Mouse (Mus musculus) spleen, postnatal 10 days (tissue): Measurements from ENCODE around the gene Ptprf.

Experiments
- DNase-seq, 2 experiments: peaks; one replicate each; pipeline ENCODE4 v3.0.0; 2021 to 2022; ENCODE audit warnings: low spot score in 2 of 2

The Ptprf gene

DNA sequence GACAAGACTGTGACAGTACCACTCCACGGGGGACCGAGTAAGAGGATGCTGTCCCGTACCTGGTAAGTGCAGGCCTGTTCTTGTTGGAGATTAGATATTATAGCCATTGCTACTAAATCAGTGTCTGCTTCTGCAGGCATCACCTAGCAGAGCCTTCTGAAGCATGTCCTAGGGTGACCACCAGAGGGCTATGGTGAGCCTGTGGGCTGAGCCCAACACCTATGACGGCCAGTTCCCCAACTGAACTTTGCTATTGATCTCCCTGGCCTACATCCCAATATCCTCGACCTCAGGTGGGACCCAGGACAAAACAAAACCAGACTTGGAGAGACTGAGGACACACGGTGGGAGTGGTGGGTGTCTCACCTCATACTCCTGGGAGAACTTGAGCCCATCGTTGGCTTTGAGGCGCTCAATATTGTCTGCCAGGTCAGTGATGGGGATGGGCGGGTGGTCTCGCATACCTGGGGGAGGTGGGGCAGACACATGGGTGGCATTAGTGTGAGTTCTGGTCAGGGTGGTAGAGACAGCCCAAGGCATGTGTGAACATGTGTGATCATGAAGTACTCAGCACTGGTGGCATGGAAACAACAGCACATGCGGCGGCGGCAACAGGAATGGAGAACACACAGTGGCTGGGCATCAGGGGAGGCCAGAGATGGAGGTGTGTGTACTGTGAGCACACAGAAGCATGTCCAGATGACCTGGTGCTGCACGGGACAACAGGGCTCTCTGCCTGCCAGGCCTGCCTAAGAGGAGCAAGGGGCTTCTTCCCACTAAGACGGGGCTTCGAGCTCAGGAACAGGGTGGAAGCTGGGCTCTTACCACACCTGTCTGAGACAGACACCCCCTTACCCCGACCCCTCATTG is 74.2 kb downstream of the Ptprf start:
- DNase-seq: peak; percentile 38 to 71

DNA sequence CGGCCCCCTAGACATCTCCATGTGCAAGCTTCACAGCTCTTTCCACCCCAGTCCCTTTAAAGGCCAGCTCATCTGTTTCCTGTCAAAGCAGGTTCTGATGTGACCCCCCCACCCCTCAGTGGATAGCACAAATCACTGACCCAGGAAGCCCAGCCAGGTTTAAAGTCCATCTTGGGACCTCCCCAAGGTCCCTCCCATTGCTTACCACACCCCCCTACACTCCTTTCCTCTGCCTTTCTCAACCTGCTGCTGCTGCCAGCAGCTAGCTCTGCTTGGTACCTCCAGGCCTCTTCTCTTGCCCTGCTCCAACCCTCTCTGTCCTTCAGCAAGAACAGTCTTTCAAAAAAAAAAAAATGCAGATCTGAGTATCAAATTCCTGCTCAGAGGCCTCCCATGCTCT is 76.3 kb downstream of the Ptprf start:
- no peak for DNase-seq

DNA sequence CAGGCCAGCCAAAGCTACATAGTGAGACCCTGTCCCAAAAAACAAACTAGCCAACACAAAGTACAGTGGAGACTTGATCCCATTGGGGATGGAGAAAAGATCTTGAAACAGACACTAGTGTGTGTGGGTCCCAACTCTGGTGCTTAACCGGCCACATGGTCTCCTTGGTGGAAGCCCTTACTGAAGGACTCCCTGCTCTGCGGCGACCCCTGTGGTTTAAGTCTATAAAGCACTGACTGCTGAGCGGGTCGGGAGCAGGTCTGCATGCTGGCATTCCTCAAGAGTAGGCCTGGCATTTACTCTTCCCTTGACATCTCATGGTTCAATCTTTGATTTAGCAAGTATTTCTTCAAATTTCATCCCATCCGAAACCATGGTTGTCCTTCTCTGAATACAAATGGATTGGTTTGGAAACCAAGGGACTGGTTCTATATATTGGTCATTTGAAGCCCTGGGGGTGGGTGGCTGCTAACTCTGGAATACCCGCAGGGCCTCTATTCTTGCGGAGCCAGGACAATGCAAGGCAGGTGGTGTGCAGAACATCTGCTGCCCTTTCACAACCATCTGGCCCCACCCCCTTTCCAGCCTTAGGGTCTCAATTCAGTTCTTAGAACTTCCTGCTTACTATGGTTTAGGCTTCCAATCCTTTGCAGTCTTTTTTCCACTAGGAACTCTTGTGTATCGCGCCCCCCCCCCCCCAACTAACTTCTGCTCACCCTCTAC is 84.1 kb downstream of the Ptprf start:
- DNase-seq: no peak

DNA sequence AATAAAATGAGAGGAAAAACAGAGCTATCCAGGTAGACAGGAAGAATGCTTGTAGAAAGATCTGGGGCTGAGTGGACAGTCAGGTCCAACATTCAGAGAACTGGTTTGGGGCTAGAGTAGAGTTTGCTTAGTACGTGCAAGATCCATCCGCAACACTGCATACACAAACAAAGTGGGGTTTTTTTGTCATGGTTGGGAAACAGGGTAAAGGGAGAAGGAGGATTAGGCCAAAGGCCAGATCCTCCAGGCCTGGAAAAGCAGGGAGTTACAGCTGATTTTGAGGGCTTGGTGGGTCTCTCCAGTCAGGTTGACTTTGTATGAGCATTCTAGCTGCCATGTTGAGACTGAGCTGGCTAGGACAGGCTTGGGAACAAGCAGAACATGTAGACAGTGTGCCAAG is 85.3 kb downstream of the Ptprf start:
- DNase-seq: no peak

DNA sequence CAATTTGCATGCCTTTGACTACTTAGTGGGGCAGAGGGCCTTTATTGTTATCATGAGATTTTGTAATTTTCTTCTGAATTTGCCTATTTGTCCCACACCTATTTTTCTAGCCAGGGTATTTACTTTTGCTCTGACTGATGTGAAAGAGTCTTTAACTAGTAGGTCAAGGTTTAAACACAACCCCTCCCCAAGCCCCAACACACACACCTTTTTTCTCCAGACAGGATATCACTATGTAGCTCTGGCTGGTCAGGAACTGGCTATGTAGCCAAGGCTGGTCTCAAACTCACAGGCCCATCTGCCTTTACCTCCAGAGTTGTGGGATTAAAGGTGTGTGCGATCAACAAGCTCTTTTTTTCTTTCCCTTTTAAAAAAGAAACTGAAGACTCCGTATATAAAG is 92.1 kb downstream of the Ptprf start:
- no peak for DNase-seq

DNA sequence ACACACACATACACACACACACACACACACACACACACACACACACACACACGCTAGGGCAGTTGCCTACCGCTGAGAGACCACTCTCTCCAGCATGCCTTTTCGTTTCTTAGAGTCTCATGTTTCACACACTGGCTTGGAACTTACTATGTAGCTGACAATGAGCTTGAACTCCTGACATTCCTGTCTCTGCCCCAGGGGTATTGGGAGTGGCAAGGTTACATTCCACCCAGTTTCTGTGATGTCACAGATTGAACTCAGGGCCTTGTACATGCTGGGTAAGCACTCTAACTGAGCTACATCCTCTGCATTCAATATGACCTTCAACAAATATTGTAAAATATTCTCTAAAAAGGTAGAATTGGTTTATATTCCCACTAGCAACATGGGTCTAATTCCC is 92.6 kb downstream of the Ptprf start:
- DNase-seq: no peak

DNA sequence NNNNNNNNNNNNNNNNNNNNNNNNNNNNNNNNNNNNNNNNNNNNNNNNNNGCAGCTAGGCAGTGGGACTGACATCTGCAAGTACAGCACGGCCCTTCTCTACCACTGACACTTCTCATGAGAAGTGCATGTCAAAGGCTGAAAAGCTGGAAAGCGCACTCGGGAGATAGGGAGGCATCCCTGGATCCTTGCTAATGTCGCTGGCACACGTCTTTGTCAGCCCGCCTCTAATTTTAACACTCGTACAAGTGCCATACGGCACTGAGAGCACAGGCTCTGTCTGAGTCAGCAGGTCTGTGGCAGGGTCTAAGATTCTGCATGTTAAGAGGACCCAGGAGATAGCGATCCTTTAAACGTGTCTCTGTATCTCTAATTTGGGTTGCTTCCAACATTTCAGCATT is 95.0 kb downstream of the Ptprf start:
- no peak for DNase-seq

DNA sequence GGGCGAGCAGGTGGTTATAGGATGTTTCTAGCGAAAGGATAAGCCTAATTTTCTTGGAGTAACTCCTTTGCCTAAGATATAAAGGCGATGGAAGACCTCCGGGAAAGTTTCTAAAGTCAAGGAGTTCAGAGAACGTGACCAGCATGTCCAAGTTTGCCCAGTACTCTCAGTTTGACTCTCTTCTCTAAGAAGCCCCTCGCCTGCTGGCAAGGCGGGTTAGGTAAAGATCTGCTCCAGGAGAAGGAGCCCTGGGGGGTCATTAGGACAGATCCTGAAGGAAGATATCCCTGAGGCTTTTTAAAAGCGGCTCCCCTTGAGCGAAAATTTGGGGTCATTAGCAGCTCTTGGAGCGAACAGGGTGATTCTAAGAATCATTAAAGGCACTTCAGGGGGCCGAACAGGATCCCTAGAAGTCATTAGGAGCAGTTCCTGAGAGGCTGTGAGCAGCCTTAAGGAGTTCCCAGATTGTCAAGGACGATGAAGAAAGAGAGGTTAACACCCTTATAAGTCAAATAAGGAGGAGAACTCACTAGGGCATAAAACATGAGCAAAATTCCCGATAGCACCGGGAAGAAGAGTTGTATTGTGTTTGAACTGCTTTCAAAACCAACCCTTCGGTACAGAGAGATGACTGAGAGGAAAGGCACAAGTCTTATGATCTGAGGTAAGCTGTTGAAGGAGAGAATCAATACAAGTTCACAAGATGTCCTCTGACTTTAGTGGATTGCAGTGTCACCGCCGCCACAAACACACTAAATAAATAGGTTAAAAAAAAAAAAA is 110.7 kb downstream of the Ptprf start:
- no peak for DNase-seq

DNA sequence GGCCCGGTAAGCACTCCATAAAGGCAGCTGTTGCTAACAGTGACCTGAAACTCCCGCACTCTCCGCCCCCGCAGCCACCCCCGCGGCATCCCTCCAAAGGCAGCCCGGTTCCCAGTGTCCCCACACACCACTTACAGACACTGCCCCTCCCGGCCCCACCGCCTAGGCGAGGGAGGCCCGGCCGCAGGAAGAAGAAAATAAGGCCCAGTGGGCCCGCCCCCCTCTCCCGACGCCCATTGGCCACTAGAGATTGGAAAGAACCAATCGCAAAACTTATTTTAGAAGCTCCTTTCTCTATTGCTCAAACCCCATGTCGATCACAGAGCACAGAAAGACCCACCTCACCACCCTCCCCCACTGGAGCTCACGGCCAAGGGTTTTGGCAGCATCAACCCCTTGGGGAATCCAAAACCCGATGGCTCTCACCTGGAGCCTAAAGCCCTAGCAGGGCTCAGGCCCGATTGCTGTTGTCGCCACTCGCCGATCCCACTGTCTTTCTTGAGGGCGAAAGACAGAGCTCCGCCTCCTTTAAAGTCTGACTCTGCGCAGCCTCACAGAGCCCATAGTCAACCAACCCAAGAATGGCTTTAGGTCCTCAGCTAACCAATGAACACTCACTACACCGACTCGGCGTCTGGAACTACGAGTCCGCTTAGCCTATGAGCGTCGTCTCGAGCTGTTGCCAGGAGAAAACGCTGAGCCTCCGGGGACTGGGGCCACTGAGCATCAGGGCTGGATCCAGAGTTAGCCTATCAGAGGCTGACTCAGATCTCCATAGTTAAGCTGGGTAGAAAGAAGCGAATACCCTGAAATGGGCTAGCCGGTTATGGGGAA is 111.5 kb downstream of the Ptprf start, which contains the start of gene Kdm4a:
Gene Kdm4a (minus strand): TSS at position 577 of the 834 bp plus-strand sequence.
- peak; percentile 93 to 94 for DNase-seq

DNA sequence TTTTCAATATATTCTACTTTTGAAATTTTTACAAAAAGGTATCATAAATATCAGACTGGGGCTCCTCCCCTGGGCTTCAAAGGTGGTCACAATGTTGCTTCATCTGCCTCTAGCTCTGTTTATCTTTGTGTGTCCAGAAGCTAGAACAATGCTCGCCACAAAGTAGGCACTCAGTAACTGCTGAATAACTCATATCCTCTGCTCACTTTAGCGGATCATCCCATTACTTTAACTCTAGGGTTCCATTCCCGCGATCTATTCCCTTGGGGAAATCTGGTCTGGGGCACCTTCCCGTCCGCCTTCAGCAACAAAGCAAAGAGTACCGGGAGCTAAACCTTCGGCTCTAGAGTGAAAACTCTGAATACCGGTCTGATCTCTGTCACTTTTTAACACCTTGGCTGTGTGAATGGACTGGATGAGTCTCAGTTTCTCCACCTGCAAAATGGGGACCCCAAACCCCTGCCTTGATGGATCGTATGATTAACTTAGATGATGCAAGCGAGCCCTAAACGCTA is 112.2 kb downstream of the Ptprf start:
- no peak for DNase-seq

DNA sequence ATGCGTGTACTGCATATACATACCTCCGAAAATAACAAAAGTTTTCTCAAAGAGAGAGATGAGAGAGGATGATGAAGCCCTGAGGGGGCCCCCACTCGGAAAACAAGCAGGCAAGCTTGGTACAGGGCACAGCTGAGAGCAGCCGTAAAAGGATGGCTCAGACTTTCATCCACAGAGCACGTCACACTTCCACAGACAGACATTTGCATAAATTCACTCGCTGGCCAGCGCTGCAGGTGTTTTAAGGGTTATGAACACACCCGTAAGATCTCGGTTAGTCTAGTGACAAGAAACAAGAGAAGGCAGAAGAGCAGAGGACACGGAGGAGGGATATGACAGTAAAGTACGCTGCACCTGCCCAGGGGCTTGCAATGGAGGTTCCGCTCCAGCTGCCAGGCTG is 118.7 kb downstream of the Ptprf start:
- DNase-seq: no peak

DNA sequence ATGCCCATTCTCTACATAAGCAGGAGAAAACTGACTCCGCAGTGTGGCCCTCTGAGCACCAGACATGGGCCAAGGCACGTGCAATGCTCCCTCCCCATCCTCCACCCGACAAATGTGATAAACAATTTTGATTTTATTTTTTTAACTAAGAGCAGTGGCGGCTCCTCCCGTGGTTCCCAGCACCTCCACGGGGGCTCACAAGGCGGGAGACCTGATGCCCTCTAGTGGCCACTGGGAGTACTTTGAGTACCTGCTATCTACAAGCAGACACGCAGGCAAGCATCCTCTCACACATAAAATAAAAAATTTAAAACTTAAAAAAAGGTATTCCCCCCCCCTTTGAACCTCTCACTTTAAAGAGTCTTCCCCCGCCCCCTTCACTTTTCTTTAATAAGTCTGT is 120.2 kb downstream of the Ptprf start:
- peak in 1 of 2 experiments; percentile 52 for DNase-seq

DNA sequence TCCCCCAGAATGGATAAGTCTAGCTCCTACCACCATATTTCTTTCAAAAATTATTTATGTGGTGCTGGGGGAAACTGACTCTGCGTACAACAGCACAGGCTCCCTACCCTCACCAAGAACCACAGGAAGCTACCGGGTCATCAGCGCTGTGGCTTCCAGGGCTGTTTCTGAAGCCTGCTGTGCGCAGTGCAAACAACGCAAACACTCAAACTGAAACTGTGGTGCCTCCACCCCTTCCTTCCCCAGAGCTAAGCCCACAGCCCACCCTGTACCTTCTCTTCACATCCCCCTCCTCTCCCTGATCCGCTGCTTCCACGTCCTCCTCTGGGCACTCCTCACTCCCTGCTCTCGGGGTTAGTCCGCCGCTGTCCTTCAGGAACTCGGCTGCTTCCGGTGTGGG is 129.1 kb downstream of the Ptprf start:
- no peak for DNase-seq
